Mouse (Mus musculus): ENCODE results near the gene Cd37.
"Not testable (repeated sequence)": the region's sequence is repeated elsewhere in the genome, so short reads cannot be mapped to it uniquely, and the experiment has no call there.

The Cd37 gene

GRCm38 (mm10) chr7:45238723-45239496, at the start of gene Cd37:
Gene Cd37 (minus strand): TSS chr7:45239115.
- no peak for DNase-seq (ENCODE audit: low spot score in 2 of 2)

GRCm38 (mm10) chr7:45286486-45286885, 47.6 kb upstream of the Cd37 start:
- no peak for DNase-seq (ENCODE audit: low spot score in 2 of 2)

- DNase-seq (ENCODE audit: low spot score in 2 of 2) = peak; percentile 63 to 76
Observed at GRCm38 (mm10) chr7:45277136-45277760, 38.3 kb upstream of the Cd37 start, which contains the start of gene Slc6a21. Gene Slc6a21 (plus strand): TSS chr7:45277513.

GRCm38 (mm10) chr7:45273672-45274071, 34.8 kb upstream of the Cd37 start:
- no peak for DNase-seq (ENCODE audit: low spot score in 2 of 2)

- no peak for DNase-seq (ENCODE audit: low spot score in 2 of 2)
Observed at GRCm38 (mm10) chr7:45272786-45273412, 34.0 kb upstream of the Cd37 start.

- DNase-seq (ENCODE audit: low spot score in 2 of 2) = no peak
Observed at GRCm38 (mm10) chr7:45265518-45265917, 26.6 kb upstream of the Cd37 start.

GRCm38 (mm10) chr7:45264348-45264747, 25.4 kb upstream of the Cd37 start:
- DNase-seq (ENCODE audit: low spot score in 2 of 2) = no peak

- DNase-seq (ENCODE audit: low spot score in 2 of 2) = no peak
Observed at GRCm38 (mm10) chr7:45263006-45263607, 24.2 kb upstream of the Cd37 start.

- DNase-seq (ENCODE audit: low spot score in 2 of 2) = no peak
Observed at GRCm38 (mm10) chr7:45262266-45262665, 23.4 kb upstream of the Cd37 start.

GRCm38 (mm10) chr7:45259281-45259680, 20.4 kb upstream of the Cd37 start:
- no peak for DNase-seq (ENCODE audit: low spot score in 2 of 2)

GRCm38 (mm10) chr7:45257063-45257840, 18.3 kb upstream of the Cd37 start:
- DNase-seq (ENCODE audit: low spot score in 2 of 2) = peak in 1 of 2 experiments; percentile 57

- DNase-seq (ENCODE audit: low spot score in 2 of 2) = not testable (repeated sequence)
Observed at GRCm38 (mm10) chr7:45255822-45256221, 16.9 kb upstream of the Cd37 start.

GRCm38 (mm10) chr7:45253806-45254205, 14.9 kb upstream of the Cd37 start:
- no peak for DNase-seq (ENCODE audit: low spot score in 2 of 2)

- no peak for DNase-seq (ENCODE audit: low spot score in 2 of 2)
Observed at GRCm38 (mm10) chr7:45247666-45248065, 8.8 kb upstream of the Cd37 start.

GRCm38 (mm10) chr7:45241389-45241749, 2.5 kb upstream of the Cd37 start:
- no peak for DNase-seq (ENCODE audit: low spot score in 2 of 2)

- peak; percentile 80 to 82 for DNase-seq (ENCODE audit: low spot score in 2 of 2)
Observed at GRCm38 (mm10) chr7:45240633-45241388, 1.9 kb upstream of the Cd37 start, which contains the start of gene Slc6a16. Gene Slc6a16 (plus strand): TSS chr7:45241085.

- DNase-seq (ENCODE audit: low spot score in 2 of 2) = no peak
Observed at GRCm38 (mm10) chr7:45240109-45240508, 1.2 kb upstream of the Cd37 start.

- DNase-seq (ENCODE audit: low spot score in 2 of 2) = no peak
Observed at GRCm38 (mm10) chr7:45237747-45238699, 892 bp downstream of the Cd37 start.

GRCm38 (mm10) chr7:45235656-45236180, 3.2 kb downstream of the Cd37 start:
- DNase-seq (ENCODE audit: low spot score in 2 of 2) = no peak
